Mouse (Mus musculus) T-cell, adult 2 months (primary cell): ENCODE measurements at regions not wholly inside any gene's neighbourhood (a gene's known extent, or its start where the extent isn't known, plus 50 kb on each side); places are given as distances from the start of the nearest gene placed in this dataset.

ENCODE experiments used
- DNase-seq: peaks from one replicate; pipeline ENCODE4 v3.0.0; 2022; ENCODE audit warnings: low spot score

DNA sequence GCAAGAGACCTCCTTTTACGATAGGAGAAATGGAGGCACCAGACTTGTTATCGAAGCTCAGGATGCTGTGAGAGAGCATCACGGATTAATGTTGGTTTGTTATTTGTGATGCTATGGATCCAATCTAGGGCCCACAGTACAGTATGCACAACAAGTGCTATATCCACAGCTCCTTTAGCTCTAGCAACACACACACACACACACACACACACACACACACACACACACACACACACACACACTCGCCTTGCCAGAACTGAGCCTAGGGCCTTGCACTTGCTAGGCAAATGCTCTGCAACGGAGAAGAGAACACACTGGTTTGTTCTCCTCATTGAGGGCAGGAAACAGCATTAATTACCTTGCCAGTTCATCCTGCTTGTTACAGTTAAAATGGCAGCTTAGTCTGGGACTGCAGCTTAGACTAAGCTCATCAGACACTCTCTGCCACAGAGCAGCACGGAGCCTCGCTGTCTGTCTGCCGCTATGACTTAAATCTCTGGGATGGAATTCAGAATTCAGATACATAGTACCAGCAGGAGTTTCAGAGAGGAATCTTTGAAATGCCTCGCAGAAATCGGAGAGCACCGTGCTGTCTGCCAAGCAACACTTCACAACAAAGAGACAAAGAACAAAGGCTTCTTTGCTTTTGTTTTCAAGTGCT, 285.0 kb downstream of the Rngtt start:
- no peak for DNase-seq

DNA sequence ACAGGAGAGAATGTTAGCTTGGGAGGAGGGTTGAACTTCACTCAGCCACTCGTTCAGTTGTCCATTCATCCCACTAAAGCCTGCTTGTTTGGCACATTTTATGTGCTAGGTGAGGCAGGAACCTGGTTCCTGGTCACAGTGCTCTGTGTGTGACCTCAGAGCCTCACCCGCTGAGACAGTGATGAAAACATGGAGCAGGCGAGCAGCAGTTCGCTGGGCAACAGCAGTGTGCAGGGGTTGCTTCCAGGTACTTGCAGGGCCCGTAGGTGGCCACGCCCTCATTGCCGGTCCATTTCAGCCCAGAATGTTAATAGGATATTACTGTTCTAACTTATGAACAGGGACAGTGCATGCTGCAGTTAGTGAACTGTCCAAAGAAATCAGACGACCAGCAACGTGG, 285.7 kb downstream of the Rngtt start:
- DNase-seq, result no peak

DNA sequence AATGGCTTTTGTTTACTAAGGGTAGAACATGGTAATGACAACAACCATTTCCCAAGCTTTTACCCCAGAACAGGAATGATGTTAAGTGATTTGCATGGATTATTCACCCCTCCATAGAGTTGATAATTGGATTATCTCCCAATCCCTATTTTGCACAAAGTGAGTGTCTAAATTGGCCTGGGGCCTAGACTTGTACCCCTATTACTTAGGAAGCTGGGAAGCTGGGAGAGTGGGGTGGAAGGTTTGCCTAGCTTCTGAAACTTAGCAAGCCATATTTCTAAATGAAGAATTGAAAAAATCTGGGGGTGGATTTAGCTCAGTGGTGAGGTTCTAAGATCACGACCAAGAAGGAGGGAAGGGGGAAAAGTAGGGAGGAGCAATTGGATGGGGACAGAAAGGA, 289.9 kb downstream of the Rngtt start:
- DNase-seq, result no peak

DNA sequence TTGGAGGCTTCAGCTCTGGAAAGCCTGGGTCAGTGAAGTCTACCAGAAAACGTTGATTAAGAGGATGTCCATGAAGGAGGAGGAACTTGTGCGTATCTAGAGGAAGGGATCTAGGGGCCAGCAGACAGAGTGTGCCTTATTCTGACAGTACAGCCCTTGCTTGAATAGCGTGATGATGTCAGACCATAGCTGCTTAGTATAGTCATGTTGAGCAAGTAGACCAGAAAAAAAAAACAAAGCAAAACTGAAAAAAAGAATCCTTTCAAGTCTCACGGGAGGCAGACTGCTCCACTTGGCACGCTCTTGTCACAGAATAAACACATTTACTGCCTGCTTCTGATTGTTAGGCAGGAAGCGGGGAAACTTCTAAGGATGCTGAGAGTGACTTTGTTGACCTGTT, 290.7 kb downstream of the Rngtt start:
- peak; percentile 20 for DNase-seq

DNA sequence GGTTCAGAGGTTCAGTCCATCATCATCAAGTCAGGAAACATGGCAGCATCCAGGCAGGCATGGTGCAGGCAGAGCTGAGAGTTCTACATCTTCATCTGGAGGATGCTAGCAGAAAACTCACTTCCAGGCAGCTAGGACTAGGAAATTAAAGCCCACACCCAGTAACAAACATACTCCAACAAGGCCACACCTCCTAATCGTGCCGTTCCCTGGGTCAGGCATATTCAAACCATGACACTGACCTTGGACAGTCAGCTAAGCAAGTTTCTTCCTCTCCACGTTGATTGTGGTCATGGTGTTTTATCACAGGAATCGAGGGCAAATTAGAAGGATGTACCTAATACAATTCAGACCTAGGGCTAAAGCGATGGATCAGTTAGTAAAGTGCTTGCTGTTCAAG, 294.5 kb downstream of the Rngtt start:
- no peak for DNase-seq

DNA sequence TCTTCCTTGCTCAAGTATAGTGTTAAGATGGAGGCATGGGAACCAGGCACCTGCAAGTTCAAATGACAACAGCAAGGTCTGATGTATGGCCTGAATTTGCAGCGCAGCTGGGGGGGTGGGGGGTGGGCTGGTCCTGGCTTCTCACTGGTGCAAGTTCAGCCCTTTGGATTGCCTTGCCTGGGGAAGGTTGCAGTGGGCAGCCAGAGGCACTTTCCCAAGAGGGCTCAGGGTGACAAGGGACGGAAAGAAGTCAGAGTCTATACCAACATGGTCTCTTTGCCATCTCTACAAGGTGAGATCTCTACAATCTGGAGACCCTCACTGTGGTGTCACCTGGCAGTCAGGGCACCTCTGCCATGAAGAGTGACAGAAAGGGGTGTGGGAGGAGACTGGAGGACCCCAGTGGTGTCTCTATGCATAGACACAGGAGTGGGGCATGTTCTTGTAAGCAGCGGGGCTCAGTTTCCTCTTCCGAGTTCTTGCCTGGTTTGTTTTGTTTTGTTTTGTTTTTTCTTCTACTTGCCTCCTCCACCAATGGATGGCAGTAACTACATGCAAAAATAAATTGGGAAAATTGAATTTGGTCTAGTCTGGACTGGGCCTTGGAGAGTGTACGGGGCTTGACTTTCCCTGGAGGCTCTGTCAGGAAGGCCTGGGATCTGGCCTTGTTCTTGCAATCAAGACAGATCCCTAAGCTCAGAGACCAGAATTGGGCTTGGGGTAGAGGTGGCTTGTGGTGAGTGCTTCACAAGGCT, 284.4 kb upstream of the Cnr1 start:
- no peak for DNase-seq

DNA sequence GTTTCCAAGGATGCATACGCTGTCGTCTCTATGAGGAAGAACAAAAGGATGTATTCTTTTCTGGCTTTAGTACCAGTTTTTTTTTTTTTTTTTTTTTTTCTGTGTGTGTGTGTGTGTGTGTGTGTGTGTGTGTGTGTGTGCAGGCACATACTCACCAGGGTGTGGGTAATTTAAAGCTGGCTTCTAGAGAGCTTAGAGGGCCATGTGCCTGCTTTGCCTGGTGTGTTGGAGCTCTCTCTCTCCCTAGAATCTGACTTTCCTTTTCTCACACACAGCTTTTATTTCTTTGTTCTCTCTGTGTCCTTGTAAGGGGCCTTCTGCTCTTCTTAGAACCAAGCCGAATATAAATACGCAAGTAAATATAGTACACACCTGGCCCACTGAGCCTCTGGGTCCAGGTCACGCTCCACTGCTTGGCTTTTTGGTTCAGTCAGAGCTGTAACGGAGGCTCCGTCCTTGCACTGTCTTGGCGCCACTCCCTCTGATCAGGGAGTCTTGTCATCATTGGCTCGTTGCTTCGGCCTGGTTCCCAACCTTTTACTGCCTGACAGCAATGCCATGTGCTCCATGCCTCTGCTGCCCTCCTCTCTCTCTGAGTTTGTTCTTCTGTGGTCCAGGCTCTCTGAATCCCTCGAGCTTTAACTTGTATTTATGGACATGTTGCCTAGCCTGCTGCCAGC, 283.7 kb upstream of the Cnr1 start:
- DNase-seq, result no peak

DNA sequence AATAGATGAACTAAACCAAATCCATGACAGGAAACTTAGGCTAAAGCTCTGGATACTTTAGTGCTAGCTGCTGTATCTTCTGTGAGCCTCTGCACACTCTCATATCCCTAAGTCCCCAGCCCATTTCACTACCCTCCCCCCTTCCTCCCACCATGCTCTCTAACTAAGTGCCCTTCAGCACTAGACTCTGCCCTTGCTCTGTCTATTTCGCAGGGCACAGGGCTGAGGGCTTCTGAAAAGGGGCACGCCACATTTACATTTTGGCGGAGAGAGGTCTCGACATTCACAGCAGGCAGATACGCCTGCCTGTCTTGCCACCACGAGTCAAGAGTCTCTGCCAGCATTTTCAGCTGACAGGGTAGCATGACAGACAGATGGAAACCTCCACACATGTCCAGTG, 282.5 kb upstream of the Cnr1 start:
- DNase-seq, result no peak

DNA sequence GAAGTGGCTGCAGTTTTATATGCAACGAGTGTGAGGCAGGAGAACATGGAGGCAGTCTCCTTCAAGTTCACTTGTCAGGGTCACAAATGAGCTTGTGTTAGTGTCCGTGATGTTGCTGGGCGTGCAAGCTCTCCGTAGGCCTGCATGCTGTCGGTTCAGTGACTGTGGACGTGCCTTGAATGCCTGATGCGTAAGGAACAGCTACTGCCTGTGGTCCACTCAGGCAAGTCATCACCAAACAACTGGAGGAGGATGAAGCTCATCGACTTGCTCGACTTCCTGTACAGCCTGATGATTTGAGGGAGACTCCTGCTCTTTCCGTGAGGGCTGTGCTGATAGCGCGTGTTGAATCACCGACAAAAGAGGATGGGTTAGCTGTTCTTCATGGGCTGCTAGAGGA, 281.9 kb upstream of the Cnr1 start:
- DNase-seq, result no peak

DNA sequence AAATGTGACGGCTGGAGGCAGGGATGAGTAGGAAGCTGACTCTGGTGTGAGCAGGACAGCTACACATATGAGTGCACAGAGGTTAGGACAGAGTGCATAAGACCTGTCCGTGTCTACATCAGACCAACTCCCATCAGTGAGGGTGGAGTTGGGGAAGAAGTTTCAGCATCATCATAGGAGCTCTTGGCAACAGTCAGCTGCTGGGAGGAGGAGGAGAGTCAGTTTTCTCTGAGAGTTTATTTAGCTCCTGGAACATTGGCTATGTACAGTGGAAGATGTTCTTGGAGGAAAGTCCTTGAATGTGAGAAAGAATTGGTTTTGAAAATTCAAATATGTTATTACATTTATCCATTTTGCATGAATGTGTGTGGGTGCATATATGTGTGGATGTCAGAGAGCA, 279.2 kb upstream of the Cnr1 start:
- DNase-seq, result no peak

DNA sequence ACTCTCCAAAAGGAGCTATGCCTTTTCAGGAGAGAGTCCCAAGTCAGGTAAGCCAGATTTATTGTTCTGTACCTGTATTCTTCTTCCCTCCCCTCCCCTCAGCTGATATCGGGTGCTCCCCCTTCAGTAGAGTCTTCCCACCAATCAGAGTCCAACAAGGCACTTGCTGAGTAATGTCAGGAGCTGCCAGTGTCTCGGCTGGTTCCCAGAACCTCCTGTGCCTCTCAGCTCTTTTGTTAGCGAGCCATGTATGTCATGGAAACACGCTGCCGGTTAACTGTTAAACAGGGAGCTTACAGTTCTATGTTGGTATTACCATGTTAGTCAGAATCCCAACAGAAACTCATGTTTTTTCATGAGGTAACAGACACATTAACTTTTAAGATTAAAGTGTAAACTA, 273.1 kb upstream of the Cnr1 start:
- no peak for DNase-seq

DNA sequence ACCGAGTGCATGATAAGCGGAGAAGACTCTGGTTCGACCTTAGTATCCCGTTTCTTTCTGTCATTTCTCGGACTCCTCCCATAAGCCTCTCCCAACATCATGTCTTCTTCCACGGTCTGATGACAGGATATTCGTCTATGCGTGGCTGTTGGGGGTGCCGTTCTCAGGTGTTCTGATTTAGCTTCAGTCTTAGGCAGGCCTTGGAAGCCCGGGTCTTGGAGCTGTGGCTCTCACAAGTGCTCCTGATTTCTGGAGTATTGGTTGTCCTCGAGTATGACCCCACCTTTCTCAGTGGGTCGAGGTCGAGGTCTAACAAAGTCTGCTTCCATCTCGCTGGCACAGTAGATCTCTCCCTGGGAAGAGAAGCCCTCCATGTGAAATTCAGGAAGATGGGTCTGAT, 264.6 kb upstream of the Cnr1 start:
- no peak for DNase-seq

DNA sequence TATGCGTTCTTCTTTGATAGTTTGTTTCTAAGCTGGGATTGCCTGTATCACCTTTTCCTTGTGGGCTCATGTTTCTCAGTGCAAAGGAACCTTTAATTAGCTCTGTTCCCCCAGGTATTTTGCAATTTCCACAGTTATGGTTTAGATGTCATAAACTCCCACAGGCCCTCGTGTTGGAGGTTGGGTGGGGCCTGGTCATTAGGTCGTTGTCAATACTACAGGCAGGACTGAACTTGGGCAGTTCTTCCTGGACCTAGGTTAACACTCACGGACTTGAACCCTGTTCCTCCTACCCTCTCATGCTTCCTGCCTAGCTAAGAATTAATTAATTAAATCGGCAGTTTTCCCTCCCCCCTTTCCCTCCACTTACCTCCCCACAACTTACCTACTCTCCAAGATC, 263.8 kb upstream of the Cnr1 start:
- no peak for DNase-seq

DNA sequence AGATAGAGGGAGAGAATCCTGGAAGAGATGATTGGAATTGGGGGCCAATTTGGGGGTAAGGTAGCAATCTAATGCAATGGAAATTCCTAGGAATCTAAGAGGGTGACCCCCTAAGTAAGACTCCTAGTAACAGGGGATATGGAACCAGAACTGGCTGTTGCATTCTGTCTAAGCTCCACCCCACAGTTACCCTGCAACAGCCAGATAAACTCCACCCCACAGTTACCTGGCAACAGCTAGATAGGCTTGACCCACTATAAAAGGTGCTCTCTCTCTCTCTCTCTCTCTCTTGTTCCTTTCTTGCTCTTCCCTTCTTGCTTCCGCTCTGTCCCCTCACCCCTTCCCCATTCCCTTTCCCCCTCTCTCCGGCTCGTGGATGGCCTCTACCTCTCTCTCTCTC, 262.5 kb upstream of the Cnr1 start:
- DNase-seq, result no peak

DNA sequence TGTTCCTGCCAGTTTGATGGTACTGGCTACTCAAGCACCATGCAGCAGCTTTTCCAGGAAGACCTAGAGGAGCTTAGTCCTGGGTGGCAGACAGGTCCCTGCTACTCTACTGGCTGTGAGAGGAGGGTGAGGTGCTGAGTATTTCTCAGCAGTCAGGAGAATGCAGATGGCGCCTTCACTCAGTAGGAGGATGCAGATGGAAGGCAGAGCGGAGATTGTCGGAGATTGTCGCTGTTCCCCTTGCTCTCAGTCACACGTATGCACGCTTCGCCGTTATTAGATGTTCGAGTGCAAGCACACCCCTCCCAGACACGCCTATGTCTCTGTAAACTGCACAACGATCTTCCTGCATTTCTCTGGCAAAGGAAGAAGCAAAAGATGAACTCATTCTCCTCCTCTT, 261.4 kb upstream of the Cnr1 start:
- no peak for DNase-seq

DNA sequence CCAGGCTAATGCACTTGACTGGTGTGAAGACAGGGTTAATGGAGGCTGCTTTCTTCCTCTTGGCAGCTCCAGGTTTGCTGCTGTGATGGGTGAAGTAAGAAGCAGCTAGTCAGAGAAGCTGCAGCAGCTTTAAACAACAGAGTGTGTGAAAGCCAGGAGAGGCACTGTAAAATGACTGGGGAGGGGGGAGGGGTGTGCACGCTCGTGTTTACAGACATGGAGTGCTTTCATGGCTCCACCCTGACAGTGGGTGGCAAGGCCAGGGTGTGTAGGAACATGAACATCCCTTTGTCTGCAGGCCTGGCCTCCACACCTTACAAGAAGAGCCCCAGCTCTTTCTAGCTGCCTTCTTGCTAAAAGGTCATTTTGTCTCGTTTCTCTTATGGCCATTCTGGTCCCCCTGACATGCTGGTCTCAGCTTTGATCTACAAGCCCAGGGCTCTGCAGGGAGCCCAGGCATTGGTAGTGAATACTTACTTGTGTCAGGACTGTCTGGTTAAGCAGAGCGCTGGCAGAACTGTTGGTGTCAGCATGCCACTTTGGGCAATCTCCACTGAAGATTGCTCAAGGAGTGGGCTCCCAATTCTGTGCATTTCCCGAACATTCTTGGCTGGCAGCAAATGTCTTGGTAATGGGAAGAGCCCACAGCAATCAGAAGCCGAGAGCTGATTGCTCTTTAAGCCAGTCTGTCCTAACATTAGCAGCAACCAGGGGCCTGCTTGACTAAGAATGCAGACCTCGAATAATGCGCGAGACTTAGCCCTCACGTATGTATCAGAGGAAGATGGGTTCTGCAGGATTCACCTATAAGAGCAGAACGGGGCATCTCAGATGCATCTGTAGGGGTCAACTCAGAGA, 260.5 kb upstream of the Cnr1 start:
- no peak for DNase-seq

DNA sequence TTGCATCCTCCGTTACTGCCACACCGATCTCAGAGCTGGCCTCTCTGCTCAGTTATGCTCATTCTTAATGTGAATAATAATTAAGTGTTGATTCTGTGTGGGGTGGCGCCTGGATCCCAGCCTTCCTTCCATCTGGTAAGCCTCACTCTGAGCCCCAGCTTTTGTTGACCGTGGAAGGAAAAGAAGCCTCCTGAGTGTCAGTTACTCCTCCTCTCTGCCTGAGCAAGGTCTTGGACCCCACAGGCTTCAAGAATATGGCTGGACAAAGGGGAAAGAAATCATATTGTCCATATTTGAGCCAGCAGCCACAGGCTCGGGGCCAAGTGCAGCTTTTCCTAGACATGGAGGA, 259.9 kb upstream of the Cnr1 start:
- DNase-seq, result no peak

DNA sequence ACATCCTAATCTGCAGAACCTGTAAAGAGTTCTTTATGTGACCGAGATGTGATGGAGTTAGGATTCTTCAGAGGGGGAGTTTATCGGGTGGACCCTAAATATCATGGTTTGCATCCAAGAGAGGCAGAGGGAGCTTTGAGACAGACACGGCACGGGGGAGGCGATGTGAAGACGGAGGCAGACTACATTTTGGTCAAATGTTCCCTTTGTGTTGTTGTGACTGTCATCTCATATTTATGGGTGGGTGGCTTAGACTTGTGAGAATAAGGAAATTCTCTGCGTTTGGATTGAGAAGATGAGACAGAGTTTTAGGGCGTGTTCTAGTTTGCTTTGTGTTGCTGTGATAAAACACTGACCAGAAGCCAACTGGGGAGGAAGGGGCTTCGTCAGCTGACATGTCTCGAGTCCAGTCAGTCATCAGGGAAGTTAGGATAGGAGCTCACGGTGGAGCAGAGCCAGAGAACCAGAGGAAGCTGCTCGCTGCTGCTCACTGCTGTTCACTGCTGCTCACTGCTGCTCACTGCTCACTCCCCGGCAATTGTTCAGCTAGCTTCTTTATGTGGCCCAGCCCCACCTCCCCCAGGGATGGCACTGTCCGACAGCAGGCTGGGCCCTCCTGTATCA, 259.0 kb upstream of the Cnr1 start:
- DNase-seq, result no peak

DNA sequence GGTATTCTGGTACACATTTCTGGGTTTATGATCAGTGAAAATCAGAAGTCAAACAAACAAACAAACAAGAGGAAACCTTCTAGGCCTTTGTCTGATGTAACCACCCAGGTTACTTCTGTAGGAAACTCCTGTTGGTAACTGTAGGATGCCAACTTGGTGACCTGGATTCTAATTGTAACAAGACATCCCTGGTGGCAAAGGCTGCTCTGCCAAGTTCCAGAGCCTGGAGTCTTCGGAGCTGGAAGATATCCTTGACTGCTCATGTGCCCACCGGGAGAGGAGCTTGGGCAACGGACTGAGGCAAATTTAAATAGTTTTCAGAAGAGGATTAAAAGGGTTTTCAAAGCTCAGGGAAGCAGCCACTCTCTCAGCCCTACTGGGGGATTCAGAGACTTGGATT, 256.0 kb upstream of the Cnr1 start:
- DNase-seq, result no peak

DNA sequence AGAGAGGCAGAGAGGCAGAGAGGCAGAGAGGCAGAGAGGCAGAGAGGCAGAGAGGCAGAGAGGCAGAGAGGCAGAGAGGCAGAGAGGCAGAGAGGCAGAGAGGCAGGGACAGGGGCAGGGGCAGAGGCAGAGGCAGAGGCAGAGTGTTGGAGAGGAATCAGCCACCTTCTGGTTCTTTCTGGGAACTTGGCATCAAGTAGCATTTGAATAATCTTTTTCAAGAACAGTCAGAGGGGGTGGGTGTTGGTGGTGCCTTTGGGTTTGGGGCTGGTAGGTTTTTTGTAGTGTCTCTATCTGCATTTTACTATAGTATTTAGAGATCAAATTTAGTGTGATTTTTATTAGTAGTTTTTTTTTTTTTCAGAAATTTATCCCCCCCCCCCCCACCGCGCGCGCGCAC, 249.3 kb upstream of the Cnr1 start:
- no peak for DNase-seq

DNA sequence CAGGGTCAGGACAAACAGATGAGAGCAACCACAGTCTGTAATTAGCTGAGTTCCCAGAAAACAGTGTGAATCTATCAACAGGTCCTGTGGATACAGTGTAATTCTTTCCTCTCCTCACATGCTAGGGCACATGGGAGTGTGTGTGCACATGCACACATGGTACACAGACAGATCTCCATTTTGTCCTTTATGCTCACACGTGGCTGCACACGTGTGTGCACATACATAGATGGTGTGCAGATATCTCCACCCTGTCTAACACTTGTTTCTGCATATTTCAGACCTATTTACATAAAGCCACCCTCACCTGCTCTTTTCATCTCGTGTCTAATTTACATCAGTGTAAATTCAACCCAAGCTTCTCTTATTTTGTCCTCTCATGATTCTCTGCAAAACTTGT, 245.0 kb upstream of the Cnr1 start:
- DNase-seq, result no peak

DNA sequence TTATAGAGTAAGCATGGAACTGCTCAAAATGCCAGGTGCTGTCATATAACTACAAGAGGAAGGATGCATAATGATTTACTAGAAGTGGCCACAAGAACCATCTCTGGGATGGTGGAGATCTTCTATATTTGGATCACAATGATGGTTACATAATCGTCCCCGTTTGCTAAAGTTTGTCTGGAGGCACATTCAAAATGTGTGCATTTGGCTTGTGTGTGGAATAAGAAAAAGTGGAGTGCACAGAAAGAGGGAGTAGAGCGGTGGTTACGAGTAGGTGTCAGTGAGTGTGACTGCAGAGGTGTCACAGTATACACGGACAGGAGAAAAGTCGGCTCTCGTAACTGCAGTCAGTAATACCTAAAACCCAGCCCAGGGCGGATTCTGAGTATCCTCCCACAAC, 238.3 kb upstream of the Cnr1 start:
- no peak for DNase-seq
